Mouse (Mus musculus) kidney, postnatal 10 days (tissue): Measurements from ENCODE around the gene Olfr711.
A peak's percentile ranks its signal among the peaks of the same experiment; 100 is the strongest.
"Not testable (repeated sequence)": the region's sequence is repeated elsewhere in the genome, so short reads cannot be mapped to it uniquely, and the experiment has no call there.

ENCODE experiments used
- DNase-seq: peaks from one replicate; pipeline ENCODE4 v3.0.0; 2021; ENCODE audit warnings: mixed read lengths

Gene Olfr711

GRCm38 (mm10) chr7:106975353-106975752, at the start of gene Olfr711:
TSS of gene Olfr711 (minus strand) at chr7:106975453.
- DNase-seq, result no peak

DNA sequence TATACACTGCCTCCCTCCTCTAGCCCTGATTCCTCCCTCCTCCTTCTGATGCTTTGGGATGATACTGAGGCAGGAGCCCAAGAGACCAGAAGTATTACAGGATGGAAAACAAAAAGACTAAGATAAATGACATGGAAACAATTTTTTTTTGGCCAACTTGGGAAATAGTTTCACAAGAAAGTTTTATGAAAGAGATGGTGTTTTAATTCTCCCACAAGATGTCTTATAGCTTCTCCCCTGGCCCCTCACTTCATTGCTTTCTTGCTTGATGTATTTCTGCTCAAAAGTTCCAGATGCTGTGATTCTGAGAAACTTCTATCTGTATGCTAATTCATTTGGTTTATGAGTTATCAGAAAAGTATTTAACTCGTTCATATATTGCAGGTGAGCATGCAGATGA, 30.7 kb upstream of the Olfr711 start, which contains the start of gene Olfr2:
Gene Olfr2, minus strand, starts transcription at position 101 of the 400 bp plus-strand sequence.
- no peak for DNase-seq

GRCm38 (mm10) chr7:107004169-107004568, 28.9 kb upstream of the Olfr711 start:
- DNase-seq, result no peak

GRCm38 (mm10) chr7:107000798-107001197, 25.5 kb upstream of the Olfr711 start:
- no peak for DNase-seq

GRCm38 (mm10) chr7:106985236-106985635, 10.0 kb upstream of the Olfr711 start:
- no peak for DNase-seq

- not testable (repeated sequence) for DNase-seq
These were observed 7.8 kb downstream of the Olfr711 start for GRCm38 (mm10) chr7:106967503-106967902.

GRCm38 (mm10) chr7:106963837-106964236, 11.4 kb downstream of the Olfr711 start, which contains the start of gene Olfr6:
TSS of gene Olfr6 (minus strand) at chr7:106963937.
- DNase-seq, result no peak

DNA sequence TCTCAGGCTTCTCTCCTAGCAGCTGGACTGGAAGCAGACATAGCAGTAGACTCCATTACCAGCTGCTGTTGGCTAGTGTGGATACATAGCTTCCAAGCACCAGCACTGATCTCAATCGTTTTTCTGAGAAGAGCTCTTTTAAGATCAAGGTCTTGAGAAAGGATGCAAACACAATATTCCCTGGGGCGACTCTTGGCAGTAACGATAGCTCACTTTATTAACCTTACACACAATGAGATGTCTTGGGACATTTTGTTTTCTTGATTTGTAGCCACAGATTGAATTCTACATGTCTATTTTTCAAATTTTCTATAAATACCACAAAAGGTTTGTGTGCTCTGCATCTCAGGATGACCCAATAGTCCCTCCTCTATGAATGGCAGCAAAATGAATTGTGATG, 27.0 kb downstream of the Olfr711 start, which contains the start of gene Olfr710:
Gene Olfr710, minus strand, starts transcription at position 101 of the 400 bp plus-strand sequence.
- no peak for DNase-seq

DNA sequence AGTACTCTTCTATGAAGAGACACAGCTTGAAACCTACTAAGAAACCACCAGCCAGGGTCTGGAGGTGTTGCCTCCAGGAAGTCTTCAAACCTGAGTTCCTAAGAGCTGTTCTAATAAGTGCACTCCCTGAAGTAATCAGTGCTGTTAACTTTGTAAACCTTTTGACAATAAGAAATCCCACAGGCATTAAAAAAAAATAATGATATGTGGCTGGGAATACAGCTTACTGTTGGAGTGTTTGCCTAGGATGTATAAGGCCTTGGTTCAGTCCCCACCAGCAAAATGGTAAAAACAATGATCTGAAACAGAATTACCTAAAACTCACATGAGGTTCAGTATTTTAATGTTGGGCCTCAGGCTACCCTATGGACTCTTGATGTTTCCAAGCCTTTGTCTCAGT, 43.1 kb downstream of the Olfr711 start, which contains the start of gene Olfr709-ps1:
Gene Olfr709-ps1, minus strand, starts transcription at position 101 of the 400 bp plus-strand sequence.
- no peak for DNase-seq

DNA sequence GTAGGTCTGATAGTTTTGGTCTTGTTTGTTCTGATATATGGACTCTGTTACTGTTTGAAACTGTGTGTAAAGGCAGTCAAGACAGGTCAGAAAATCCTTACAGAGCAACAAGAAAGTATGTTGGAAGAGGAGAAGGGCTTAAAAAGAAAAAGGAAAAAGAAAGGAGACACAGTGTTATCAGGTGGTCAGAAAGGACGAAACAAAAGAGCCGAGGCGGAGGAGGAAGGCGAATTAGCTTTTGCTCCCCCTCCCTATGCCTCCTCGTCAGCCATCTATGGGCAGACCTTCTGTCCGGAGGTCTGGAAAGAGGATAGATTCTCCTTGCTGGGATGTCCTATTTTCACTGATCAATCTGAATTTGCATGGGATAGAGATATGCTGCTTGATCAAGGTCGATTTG, 54.3 kb downstream of the Olfr711 start:
- peak; percentile 6 for DNase-seq
